Mouse (Mus musculus): ENCODE measurements around the gene Boll. TPM values are rescaled to one million over a fixed set of nuclear protein-coding genes. Genes with fewer than 3 reads are reported as not detected.

The Boll gene
- polyA plus RNA-seq (2015; fragmentation: Nextera tagmentation; extraction: Ambion mirVana) = 0.08 and 0.31 TPM in 2 replicates

DNA sequence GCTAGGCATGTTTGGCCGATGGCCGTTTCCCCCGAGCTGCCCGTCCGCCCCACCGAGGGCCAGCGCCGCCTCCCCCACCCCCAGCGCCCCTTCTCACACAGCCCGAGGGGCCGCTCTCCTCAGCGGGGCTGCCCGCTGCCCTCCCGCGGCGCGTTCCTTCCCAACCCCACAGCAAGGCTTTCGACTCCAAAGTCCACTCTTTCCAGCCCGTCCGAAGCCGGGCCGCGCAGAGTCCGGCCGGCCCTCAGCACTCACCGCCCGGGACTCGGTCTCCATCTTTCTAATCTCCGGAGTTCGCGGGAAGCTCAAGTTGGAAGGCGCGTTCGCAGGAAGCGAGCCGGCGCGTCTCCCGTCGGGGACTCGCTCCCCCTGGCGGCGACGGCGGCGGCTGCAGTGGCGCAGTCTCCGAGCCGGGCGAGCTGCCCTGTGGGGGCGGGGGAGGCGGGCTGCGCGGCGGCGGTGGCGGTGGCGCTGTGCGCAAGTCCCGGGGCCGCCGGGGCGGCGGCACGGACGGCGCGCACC lies at the start of gene Boll:
Gene Boll, minus strand, starts transcription at position 426 of the 522 bp plus-strand sequence.
- peak within 1 kb of the TSS; percentile 53 for H3K4me3 ChIP-seq (ENCODE audit: low read length)
- peak within 1 kb of the TSS; percentile 51; the same call in 1 of the 2 replicates for H3K9ac ChIP-seq (ENCODE audit: low read length)
- H3K9me3 ChIP-seq (ENCODE audit: control insufficient read depth, low read length) = peaks cover 9% of the 10 kb centered on the region
- ATAC-seq (ENCODE audit: low read depth) = peak; percentile 85
- 10% methylated on average over 50 of the region's 68 CpGs for WGBS
- peaks cover 3% of the 10 kb centered on the region; the same call in 1 of the 2 replicates for H3K4me1 ChIP-seq (replicated peaks; ENCODE audit: control insufficient read depth, insufficient read depth, low read length)
- peaks cover 17% of the 10 kb centered on the region for H3K27me3 ChIP-seq (ENCODE audit: control insufficient read depth, insufficient read depth, low read depth, low read length)
- H3K36me3 ChIP-seq (ENCODE audit: control insufficient read depth, insufficient read depth, low read length) = no peaks in the 10 kb centered on the region
- no peak within 1 kb of the TSS for H3K27ac ChIP-seq (ENCODE audit: low read length)
- H3K4me2 ChIP-seq (ENCODE audit: low read depth, low read length) = peak within 1 kb of the TSS; percentile 66

DNA sequence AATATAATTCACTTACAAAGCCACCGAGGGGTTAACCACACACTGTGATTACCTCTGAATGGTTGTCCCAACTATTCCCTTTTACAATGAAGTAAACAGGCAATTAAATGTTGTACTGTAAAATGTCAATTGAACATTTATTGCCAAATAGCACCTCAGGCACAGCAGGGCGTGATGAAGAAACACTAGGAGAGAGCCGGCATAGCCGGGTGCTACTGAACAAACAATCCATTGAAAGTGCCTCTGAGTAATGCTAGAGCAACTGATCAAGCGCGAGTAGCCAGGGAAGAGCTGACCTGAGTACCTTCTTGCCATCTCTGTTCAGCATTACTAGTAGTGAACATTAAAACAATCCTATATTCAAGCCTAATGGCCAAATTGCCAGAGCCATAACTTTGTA lies 49.3 kb upstream of the Boll start:
- no peaks in the 10 kb centered on the region for H3K4me1 ChIP-seq (replicated peaks; ENCODE audit: control insufficient read depth, insufficient read depth, low read length)
- H3K27me3 ChIP-seq (ENCODE audit: control insufficient read depth, insufficient read depth, low read depth, low read length) = no peaks in the 10 kb centered on the region
- no peak for ATAC-seq (ENCODE audit: low read depth)
- no peak overlapping the region for H3K9ac ChIP-seq (ENCODE audit: low read length)
- H3K4me2 ChIP-seq (ENCODE audit: low read depth, low read length) = no peak overlapping the region
- H3K27ac ChIP-seq (ENCODE audit: low read length) = no peak overlapping the region
- H3K4me3 ChIP-seq (ENCODE audit: low read length) = no peak overlapping the region
- H3K9me3 ChIP-seq (ENCODE audit: control insufficient read depth, low read length) = no peaks in the 10 kb centered on the region
- WGBS = 57% methylated on average over 6 of the region's 6 CpGs
- no peaks in the 10 kb centered on the region for H3K36me3 ChIP-seq (ENCODE audit: control insufficient read depth, insufficient read depth, low read length)

DNA sequence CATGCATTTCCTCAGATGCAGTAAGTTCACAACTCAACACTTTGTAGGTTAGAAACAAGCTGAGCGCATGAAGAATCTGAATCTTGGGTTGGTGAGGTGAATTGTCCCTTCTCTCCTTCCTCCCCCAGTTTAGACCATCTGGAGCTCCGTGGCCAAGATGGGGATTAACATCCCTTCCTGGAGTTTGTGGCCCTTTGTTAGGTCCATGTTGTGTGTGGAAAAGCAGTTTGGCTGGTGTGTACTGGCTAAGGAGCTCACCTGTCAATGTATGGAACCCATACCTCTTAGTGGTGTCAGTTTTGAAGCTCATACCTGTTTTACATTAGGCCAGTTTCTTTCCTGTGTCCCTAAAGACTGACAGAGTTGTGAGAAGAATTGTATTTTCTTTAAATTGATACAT lies 47.8 kb upstream of the Boll start:
- Histone ChIP-seq H3K27me3 (ENCODE audit: control insufficient read depth, insufficient read depth, low read depth, low read length) (no peaks in the 10 kb centered on the region), H3K4me3 (ENCODE audit: low read length) (no peak overlapping the region), H3K9ac (ENCODE audit: low read length) (no peak overlapping the region), H3K27ac (ENCODE audit: low read length) (no peak overlapping the region), H3K36me3 (ENCODE audit: control insufficient read depth, insufficient read depth, low read length) (no peaks in the 10 kb centered on the region), H3K4me1 (replicated peaks; ENCODE audit: control insufficient read depth, insufficient read depth, low read length) (peaks cover 8% of the 10 kb centered on the region), H3K9me3 (ENCODE audit: control insufficient read depth, low read length) (no peaks in the 10 kb centered on the region), H3K4me2 (ENCODE audit: low read depth, low read length) (no peak overlapping the region)
- no peak for ATAC-seq (ENCODE audit: low read depth)
- 78% methylated on average over 2 of the region's 2 CpGs for WGBS

DNA sequence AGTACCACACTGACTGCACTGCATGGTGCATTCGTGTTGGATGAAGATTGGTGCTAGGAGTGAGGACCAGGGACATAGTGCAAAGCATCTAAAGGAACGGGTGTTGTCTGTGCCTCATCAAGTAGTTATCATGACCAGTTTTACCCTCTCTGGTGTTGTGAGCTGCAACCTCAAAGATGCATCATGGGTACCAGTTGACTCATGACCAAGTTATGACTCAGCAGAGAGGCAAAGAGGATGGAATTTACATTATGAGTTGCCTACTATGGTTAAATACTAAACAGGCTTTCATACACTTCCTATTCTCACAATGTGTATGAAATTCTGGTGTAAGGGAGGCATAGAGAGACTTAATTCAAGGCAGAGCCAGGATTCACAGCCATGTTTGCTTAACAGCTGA lies 47.4 kb upstream of the Boll start:
- Histone ChIP-seq H3K27me3 (ENCODE audit: control insufficient read depth, insufficient read depth, low read depth, low read length) (no peaks in the 10 kb centered on the region), H3K9ac (ENCODE audit: low read length) (no peak overlapping the region), H3K36me3 (ENCODE audit: control insufficient read depth, insufficient read depth, low read length) (no peaks in the 10 kb centered on the region), H3K9me3 (ENCODE audit: control insufficient read depth, low read length) (no peaks in the 10 kb centered on the region), H3K27ac (ENCODE audit: low read length) (no peak overlapping the region), H3K4me1 (replicated peaks; ENCODE audit: control insufficient read depth, insufficient read depth, low read length) (peaks cover 8% of the 10 kb centered on the region), H3K4me2 (ENCODE audit: low read depth, low read length) (no peak overlapping the region), H3K4me3 (ENCODE audit: low read length) (no peak overlapping the region)
- ATAC-seq (ENCODE audit: low read depth) = no peak
- WGBS = 76% methylated on average over 2 of the region's 2 CpGs

DNA sequence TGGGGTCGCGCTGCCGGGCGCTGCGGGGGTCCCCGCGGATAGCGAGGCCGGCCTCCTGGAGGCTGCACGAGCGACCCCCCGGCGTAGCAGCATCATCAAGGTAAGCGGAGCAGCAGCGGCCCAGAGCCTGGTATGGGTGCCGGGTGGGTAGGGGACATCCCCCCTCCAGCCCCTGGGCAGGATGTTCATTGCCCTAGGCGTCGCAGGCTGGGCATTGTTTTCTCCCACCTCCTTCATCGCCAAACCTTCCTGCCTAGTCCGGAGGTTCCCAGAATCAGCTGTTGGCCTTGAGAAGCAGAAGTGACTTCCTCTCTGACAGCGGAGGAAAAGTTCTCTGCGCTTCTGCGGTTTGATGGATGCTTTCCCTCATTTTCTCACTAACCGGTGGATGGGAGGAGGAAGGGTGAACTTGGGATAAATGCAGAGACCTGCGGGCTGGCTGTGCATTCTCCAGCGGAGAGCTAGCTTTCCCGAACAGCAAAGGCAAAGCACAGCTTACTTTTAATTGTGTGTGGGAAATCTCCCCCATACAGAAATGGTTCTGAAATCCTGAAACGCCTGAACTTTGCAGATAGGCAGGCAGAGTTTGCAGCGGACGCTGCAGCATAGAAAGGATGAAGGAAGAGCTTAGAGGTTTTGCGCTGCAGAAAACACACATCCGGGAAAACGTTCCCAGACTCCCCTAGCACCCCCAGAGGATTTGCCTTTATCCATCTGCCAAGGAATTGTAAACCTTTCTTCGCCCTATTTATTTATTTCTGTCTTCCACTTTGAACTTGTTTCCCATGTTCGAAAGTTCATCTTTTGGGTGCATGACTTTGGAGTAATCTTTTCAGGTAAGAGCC lies 43.5 kb upstream of the Boll start:
- H3K4me3 ChIP-seq (ENCODE audit: low read length) = peak overlapping the region; percentile 77
- peak overlapping the region; percentile 100 for H3K4me2 ChIP-seq (ENCODE audit: low read depth, low read length)
- H3K36me3 ChIP-seq (ENCODE audit: control insufficient read depth, insufficient read depth, low read length) = no peaks in the 10 kb centered on the region
- WGBS = 3% methylated on average over 26 of the region's 35 CpGs
- H3K27me3 ChIP-seq (ENCODE audit: control insufficient read depth, insufficient read depth, low read depth, low read length) = peaks cover 5% of the 10 kb centered on the region; the same call in 1 of the 2 replicates
- H3K9ac ChIP-seq (ENCODE audit: low read length) = peak overlapping the region; percentile 71
- peak overlapping the region; percentile 81 for H3K27ac ChIP-seq (ENCODE audit: low read length)
- H3K9me3 ChIP-seq (ENCODE audit: control insufficient read depth, low read length) = no peaks in the 10 kb centered on the region
- peaks cover 17% of the 10 kb centered on the region for H3K4me1 ChIP-seq (replicated peaks; ENCODE audit: control insufficient read depth, insufficient read depth, low read length)
- peak; percentile 18 for ATAC-seq (ENCODE audit: low read depth)

DNA sequence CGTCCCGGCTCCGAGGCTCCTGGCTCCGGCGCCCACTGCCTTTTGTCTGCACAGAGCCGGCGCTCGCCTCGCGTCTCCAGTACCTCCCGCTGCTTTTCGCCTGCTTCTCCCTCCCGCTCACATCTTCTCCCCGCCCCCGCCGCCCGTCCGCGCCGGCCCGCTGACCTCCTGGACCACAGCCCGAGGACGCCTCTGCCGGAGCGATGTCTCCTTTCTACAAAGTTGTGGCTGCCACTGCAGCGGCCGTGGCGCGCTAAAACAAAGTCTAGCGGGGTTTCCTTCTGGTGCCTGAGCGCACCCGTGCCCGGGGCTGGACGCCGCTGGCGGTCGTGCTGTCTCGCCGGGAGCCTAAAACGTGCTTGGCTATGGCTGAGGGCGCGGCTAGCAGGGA lies 42.7 kb upstream of the Boll start:
- Histone ChIP-seq H3K36me3 (ENCODE audit: control insufficient read depth, insufficient read depth, low read length) (no peaks in the 10 kb centered on the region), H3K4me2 (ENCODE audit: low read depth, low read length) (peak overlapping the region; percentile 100), H3K4me3 (ENCODE audit: low read length) (peak overlapping the region; percentile 77), H3K4me1 (replicated peaks; ENCODE audit: control insufficient read depth, insufficient read depth, low read length) (peaks cover 17% of the 10 kb centered on the region), H3K9me3 (ENCODE audit: control insufficient read depth, low read length) (no peaks in the 10 kb centered on the region), H3K27ac (ENCODE audit: low read length) (peak overlapping the region; percentile 81), H3K27me3 (ENCODE audit: control insufficient read depth, insufficient read depth, low read depth, low read length) (peaks cover 5% of the 10 kb centered on the region; the same call in 1 of the 2 replicates), H3K9ac (ENCODE audit: low read length) (peak overlapping the region; percentile 71)
- peak; percentile 67 for ATAC-seq (ENCODE audit: low read depth)
- 0% methylated on average over 36 of the region's 42 CpGs for WGBS

DNA sequence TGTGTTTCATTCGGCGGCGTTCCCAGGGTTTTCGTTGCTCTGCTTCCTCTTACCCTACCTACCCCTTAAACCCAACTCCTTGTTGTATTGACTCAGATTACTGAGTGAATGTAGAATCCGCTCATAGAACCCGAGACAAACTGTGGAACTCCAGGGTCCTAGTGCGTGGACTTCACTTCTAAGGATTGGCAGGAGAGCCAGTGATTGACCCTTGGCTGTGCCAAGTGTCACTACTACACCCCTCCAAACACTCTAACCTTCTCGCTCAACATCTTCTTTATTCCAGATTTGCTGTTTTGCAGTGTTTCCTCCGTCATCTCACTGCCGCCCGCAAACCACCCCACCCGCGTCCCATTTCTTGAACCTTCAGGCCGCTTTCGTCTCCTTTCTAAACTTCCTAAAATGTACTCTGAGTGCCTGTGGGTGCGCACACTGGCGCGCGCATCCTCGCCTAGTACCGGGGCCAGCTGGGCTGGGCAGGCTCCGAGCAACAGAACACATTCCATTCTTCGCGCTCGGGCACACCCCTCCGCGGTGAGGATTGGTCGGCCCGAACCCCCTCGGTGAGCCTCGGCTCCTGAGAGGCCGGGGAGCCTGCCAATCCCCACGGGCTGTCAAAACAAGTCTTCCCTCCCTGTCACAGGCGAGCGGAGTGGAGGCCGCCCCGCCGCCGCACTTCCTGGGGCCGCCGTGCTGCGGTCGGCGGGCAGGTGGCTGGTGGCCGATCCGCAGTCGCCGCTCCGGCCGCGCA lies 42.2 kb upstream of the Boll start, which contains the start of gene Plcl1:
Gene Plcl1, plus strand, starts transcription at position 650 of the 751 bp plus-strand sequence.
- H3K9me3 ChIP-seq (ENCODE audit: control insufficient read depth, low read length) = no peaks in the 10 kb centered on the region
- H3K27ac ChIP-seq (ENCODE audit: low read length) = peak within 1 kb of the TSS; percentile 81
- H3K4me2 ChIP-seq (ENCODE audit: low read depth, low read length) = peak within 1 kb of the TSS; percentile 100
- 2% methylated on average over 43 of the region's 51 CpGs for WGBS
- H3K36me3 ChIP-seq (ENCODE audit: control insufficient read depth, insufficient read depth, low read length) = no peaks in the 10 kb centered on the region
- H3K4me1 ChIP-seq (replicated peaks; ENCODE audit: control insufficient read depth, insufficient read depth, low read length) = peaks cover 17% of the 10 kb centered on the region
- H3K27me3 ChIP-seq (ENCODE audit: control insufficient read depth, insufficient read depth, low read depth, low read length) = peaks cover 5% of the 10 kb centered on the region; the same call in 1 of the 2 replicates
- H3K9ac ChIP-seq (ENCODE audit: low read length) = peak within 1 kb of the TSS; percentile 71
- ATAC-seq (ENCODE audit: low read depth) = peak; percentile 99
- H3K4me3 ChIP-seq (ENCODE audit: low read length) = peak within 1 kb of the TSS; percentile 77

DNA sequence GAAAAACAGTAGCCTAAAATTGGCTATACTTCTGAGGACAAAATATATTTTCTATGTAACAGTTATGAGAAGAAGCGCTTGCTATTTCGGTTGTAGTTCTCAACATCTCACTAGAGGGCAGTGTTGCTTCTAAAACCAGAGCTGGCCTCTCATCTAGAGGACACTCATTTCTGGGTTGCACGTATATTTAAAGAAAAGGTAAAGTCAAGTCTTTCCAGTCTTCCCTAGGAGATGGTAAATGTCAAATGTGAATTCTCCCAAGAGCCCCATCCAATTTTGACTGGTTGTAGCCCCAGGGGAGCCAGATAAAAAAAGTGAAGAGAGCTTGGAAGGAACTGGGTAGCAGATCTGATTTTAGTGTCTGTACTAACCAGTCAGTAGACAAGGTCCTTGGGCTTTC lies 41.2 kb upstream of the Boll start:
- no peak overlapping the region for H3K9ac ChIP-seq (ENCODE audit: low read length)
- H3K4me2 ChIP-seq (ENCODE audit: low read depth, low read length) = no peak overlapping the region
- WGBS = 2% methylated on average over 3 of the region's 3 CpGs
- no peak for ATAC-seq (ENCODE audit: low read depth)
- peaks cover 17% of the 10 kb centered on the region for H3K4me1 ChIP-seq (replicated peaks; ENCODE audit: control insufficient read depth, insufficient read depth, low read length)
- H3K9me3 ChIP-seq (ENCODE audit: control insufficient read depth, low read length) = no peaks in the 10 kb centered on the region
- no peaks in the 10 kb centered on the region for H3K36me3 ChIP-seq (ENCODE audit: control insufficient read depth, insufficient read depth, low read length)
- peaks cover 5% of the 10 kb centered on the region; the same call in 1 of the 2 replicates for H3K27me3 ChIP-seq (ENCODE audit: control insufficient read depth, insufficient read depth, low read depth, low read length)
- no peak overlapping the region for H3K4me3 ChIP-seq (ENCODE audit: low read length)
- H3K27ac ChIP-seq (ENCODE audit: low read length) = no peak overlapping the region

DNA sequence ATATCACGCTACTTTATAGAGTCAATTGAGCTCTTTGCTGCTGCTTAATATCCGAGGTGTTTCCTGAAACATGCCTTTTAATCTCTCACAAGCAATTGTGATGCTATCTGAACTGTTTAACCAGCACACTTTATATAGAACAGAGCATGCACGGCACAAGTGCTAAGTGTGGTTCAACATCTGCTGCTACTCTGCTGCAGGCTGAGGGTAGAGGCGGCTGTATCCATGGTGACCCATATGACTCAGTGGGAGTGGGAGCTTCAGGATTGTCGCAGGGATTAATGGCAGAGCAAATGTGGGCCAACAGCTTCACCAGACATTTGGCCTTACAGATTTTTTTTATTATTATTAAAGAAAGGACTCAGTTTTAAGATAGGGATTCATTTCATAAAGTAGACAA lies 36.6 kb upstream of the Boll start:
- WGBS = 26% methylated on average over 5 of the region's 5 CpGs

More for the DNA sequence above, 36.6 kb upstream of the Boll start:
- Histone ChIP-seq H3K9me3 (ENCODE audit: control insufficient read depth, low read length) (no peaks in the 10 kb centered on the region), H3K27me3 (ENCODE audit: control insufficient read depth, insufficient read depth, low read depth, low read length) (peaks cover 5% of the 10 kb centered on the region; the same call in 1 of the 2 replicates), H3K4me3 (ENCODE audit: low read length) (no peak overlapping the region), H3K27ac (ENCODE audit: low read length) (no peak overlapping the region), H3K4me2 (ENCODE audit: low read depth, low read length) (no peak overlapping the region), H3K36me3 (ENCODE audit: control insufficient read depth, insufficient read depth, low read length) (no peaks in the 10 kb centered on the region), H3K9ac (ENCODE audit: low read length) (no peak overlapping the region), H3K4me1 (replicated peaks; ENCODE audit: control insufficient read depth, insufficient read depth, low read length) (peaks cover 4% of the 10 kb centered on the region; the same call in 1 of the 2 replicates)
- no peak for ATAC-seq (ENCODE audit: low read depth)

Data from lung, embryonic 16.5 days (tissue).